Mouse (Mus musculus) bone marrow macrophage, adult 2 months (primary cell): Measurements from ENCODE around the gene Hnf4a.

Source experiments
- CTCF ChIP-seq: IDR thresholded peaks from 2 replicates; pipeline ENCODE4 v1.5.1; 2012; ENCODE audit warnings: low read depth, mild to moderate bottlenecking, low read length, moderate library complexity
- POLR2A ChIP-seq: IDR thresholded peaks from 2 replicates; pipeline ENCODE4 v1.6.1; 2012; ENCODE audit warnings: mild to moderate bottlenecking, low read depth, low read length, borderline replicate concordance

GRCm38 (mm10) chr2:163471710-163472465 lies 34.7 kb upstream of the Hnf4a start:
- TF ChIP-seq POLR2A (no peak), CTCF (no peak)
